Mouse (Mus musculus) cerebellum, postnatal 4 days (tissue): Measurements from ENCODE around the gene Chd8.
"Not testable (repeated sequence)": the region's sequence is repeated elsewhere in the genome, so short reads cannot be mapped to it uniquely, and the experiment has no call there.

ENCODE experiments used
- DNase-seq, 2 experiments: peaks; one replicate each; pipeline ENCODE4 v3.0.0; 2022; ENCODE audit warnings: low spot score in 2 of 2, mixed read lengths in 1 of 2

The Chd8 gene

GRCm38 (mm10) chr14:52257484-52258213, at the start of gene Chd8:
Gene Chd8, minus strand, starts transcription at chr14:52257780.
- peak; percentile 96 to 97 for DNase-seq

- no peak for DNase-seq
Observed at GRCm38 (mm10) chr14:52306100-52306499, 48.5 kb upstream of the Chd8 start.

- DNase-seq, result peak; percentile 81 to 90
Observed at GRCm38 (mm10) chr14:52304644-52305271, 47.2 kb upstream of the Chd8 start, which contains the start of gene Mettl3. Gene Mettl3, minus strand, starts transcription at chr14:52305128.

- DNase-seq, result not testable (repeated sequence)
Observed at GRCm38 (mm10) chr14:52303517-52303916, 45.9 kb upstream of the Chd8 start.

GRCm38 (mm10) chr14:52295558-52296264, 38.1 kb upstream of the Chd8 start:
- DNase-seq, result no peak

- DNase-seq, result no peak
Observed at GRCm38 (mm10) chr14:52284191-52284590, 26.6 kb upstream of the Chd8 start.

GRCm38 (mm10) chr14:52283629-52284028, 26.0 kb upstream of the Chd8 start:
- no peak for DNase-seq

- DNase-seq, result no peak
Observed at GRCm38 (mm10) chr14:52279747-52280120, 22.2 kb upstream of the Chd8 start.

GRCm38 (mm10) chr14:52278932-52279746, 21.6 kb upstream of the Chd8 start, which contains the start of the genes Tox4 and Rab2b:
Gene Tox4, plus strand, starts transcription at chr14:52279146.
Gene Rab2b, minus strand, starts transcription at chr14:52279545.
- peak; percentile 97 to 99 for DNase-seq

GRCm38 (mm10) chr14:52277210-52277609, 19.6 kb upstream of the Chd8 start:
- DNase-seq, result no peak

GRCm38 (mm10) chr14:52272781-52273180, 15.2 kb upstream of the Chd8 start:
- DNase-seq, result no peak

- no peak for DNase-seq
Observed at GRCm38 (mm10) chr14:52256311-52257175, 1.0 kb downstream of the Chd8 start.

- DNase-seq, result no peak
Observed at GRCm38 (mm10) chr14:52246129-52246528, 11.5 kb downstream of the Chd8 start.

GRCm38 (mm10) chr14:52244690-52245042, 12.9 kb downstream of the Chd8 start:
- DNase-seq, result no peak

GRCm38 (mm10) chr14:52244041-52244689, 13.4 kb downstream of the Chd8 start:
- DNase-seq, result peak; percentile 97 to 98

- no peak for DNase-seq
Observed at GRCm38 (mm10) chr14:52236216-52236615, 21.4 kb downstream of the Chd8 start.

GRCm38 (mm10) chr14:52235165-52235564, 22.4 kb downstream of the Chd8 start:
- no peak for DNase-seq

GRCm38 (mm10) chr14:52232249-52232648, 25.3 kb downstream of the Chd8 start:
- DNase-seq, result no peak

GRCm38 (mm10) chr14:52225972-52226371, 31.6 kb downstream of the Chd8 start:
- DNase-seq, result no peak

GRCm38 (mm10) chr14:52217261-52217660, 40.3 kb downstream of the Chd8 start:
- no peak for DNase-seq
